Mouse (Mus musculus): ENCODE measurements at regions not wholly inside any gene's neighbourhood (a gene's known extent, or its start where the extent isn't known, plus 50 kb on each side); places are given as distances from the start of the nearest gene placed in this dataset.

GRCm38 (mm10) chr16:73466296-73466695 lies 945.3 kb downstream of the Robo2 start:
- TF ChIP-seq CTCF (conservative IDR thresholded peaks at IDR 0.05; ENCODE audit: insufficient read depth, insufficient read length, low read depth, low read length) (no peak), POLR2A (IDR thresholded peaks at IDR 0.05; ENCODE audit: low read depth, low read length) (no peak)
